Mouse (Mus musculus) urinary bladder, adult 2 months (tissue): ENCODE data around the gene Sdk2. TPM values are rescaled to one million over a fixed set of nuclear protein-coding genes. Genes with fewer than 3 reads are reported as not detected.
A peak's percentile ranks its signal among the peaks of the same experiment; 100 is the strongest.

Experiments
- DNase-seq: peaks from one replicate; pipeline ENCODE4 v3.0.0; 2022; ENCODE audit warnings: low spot score
- polyA plus RNA-seq: library from polyadenylated mRNA; depleted of rRNA; stranded (reverse); fragments of >200 nt; gene quantifications from 2 replicates; pipeline ENCODE4 v1.2.3, GENCODE M21; 2012

The Sdk2 gene
- polyA plus RNA-seq, 1 experiment: 0.56 TPM

GRCm38 (mm10) chr11:113831608-113832007, 235.2 kb downstream of the Sdk2 start:
- DNase-seq: no peak

- no peak for DNase-seq
Observed at GRCm38 (mm10) chr11:113828081-113828554, 238.7 kb downstream of the Sdk2 start.

- no peak for DNase-seq
Observed at GRCm38 (mm10) chr11:113820005-113820404, 246.8 kb downstream of the Sdk2 start.

GRCm38 (mm10) chr11:113819001-113819400, 247.8 kb downstream of the Sdk2 start:
- DNase-seq: no peak

GRCm38 (mm10) chr11:113816971-113817548, 249.8 kb downstream of the Sdk2 start:
- no peak for DNase-seq

GRCm38 (mm10) chr11:113816439-113816838, 250.4 kb downstream of the Sdk2 start:
- DNase-seq: no peak

GRCm38 (mm10) chr11:113811546-113812339, 255.1 kb downstream of the Sdk2 start:
- no peak for DNase-seq

- peak; percentile 42 for DNase-seq
Observed at GRCm38 (mm10) chr11:113810638-113811545, 256.0 kb downstream of the Sdk2 start.

- no peak for DNase-seq
Observed at GRCm38 (mm10) chr11:113807086-113807485, 259.8 kb downstream of the Sdk2 start.

- DNase-seq: no peak
Observed at GRCm38 (mm10) chr11:113806382-113807077, 260.3 kb downstream of the Sdk2 start.

GRCm38 (mm10) chr11:113805974-113806373, 260.9 kb downstream of the Sdk2 start:
- DNase-seq: no peak

- DNase-seq: no peak
Observed at GRCm38 (mm10) chr11:113803321-113803941, 263.4 kb downstream of the Sdk2 start.

GRCm38 (mm10) chr11:113802456-113802855, 264.4 kb downstream of the Sdk2 start:
- DNase-seq: no peak

- DNase-seq: no peak
Observed at GRCm38 (mm10) chr11:113800026-113800425, 266.8 kb downstream of the Sdk2 start.

GRCm38 (mm10) chr11:113799041-113799447, 267.8 kb downstream of the Sdk2 start:
- DNase-seq: no peak

- no peak for DNase-seq
Observed at GRCm38 (mm10) chr11:113798011-113798410, 268.8 kb downstream of the Sdk2 start.

- no peak for DNase-seq
Observed at GRCm38 (mm10) chr11:113797014-113797983, 269.5 kb downstream of the Sdk2 start.

GRCm38 (mm10) chr11:113795846-113796245, 271.0 kb downstream of the Sdk2 start:
- DNase-seq: no peak

GRCm38 (mm10) chr11:113791357-113792215, 275.3 kb downstream of the Sdk2 start:
- DNase-seq: no peak
